Mouse (Mus musculus): ENCODE measurements around the gene Edar. TPM values are rescaled to one million over a fixed set of nuclear protein-coding genes. Genes with fewer than 3 reads are reported as not detected.

The Edar gene
- polyA plus RNA-seq, 1 experiment from 2014 or later: 0.23 TPM

Other genes starting within 250 kb of the Edar start
- gene Ranbp2, start 228.7 kb downstream of the Edar start, polyA plus RNA-seq (2015; fragmentation: Nextera tagmentation; extraction: Ambion mirVana): 26.0 and 29.1 TPM in 2 replicates
- gene Ccdc138, start 177.7 kb downstream of the Edar start, polyA plus RNA-seq (2015; fragmentation: Nextera tagmentation; extraction: Ambion mirVana): 9.6 and 11.2 TPM in 2 replicates
- not detected in 2 replicates for gene Gm17542, start 42.6 kb upstream of the Edar start, polyA plus RNA-seq (2015; fragmentation: Nextera tagmentation; extraction: Ambion mirVana)
- gene Sh3rf3, start 137.7 kb upstream of the Edar start, polyA plus RNA-seq (2015; fragmentation: Nextera tagmentation; extraction: Ambion mirVana): 1.9 and 2.8 TPM in 2 replicates

Measured in lung, embryonic 16.5 days (tissue).